Mouse (Mus musculus) ES-E14 (cell line): ENCODE results near the gene Kdm6a.

Experiments
- CHD2 ChIP-seq: IDR thresholded peaks from 2 replicates; pipeline ENCODE4 v1.6.1; 2014; ENCODE audit warnings: mild to moderate bottlenecking, low read depth, low read length, inconsistent platforms
- HCFC1 ChIP-seq: IDR thresholded peaks from 2 replicates; pipeline ENCODE4 v1.6.1; 2012; ENCODE audit warnings: low read length, inconsistent platforms, borderline replicate concordance; ENCODE audit not compliant: insufficient read depth
- MAFK ChIP-seq: IDR thresholded peaks from 2 replicates; pipeline ENCODE4 v1.6.1; 2014; ENCODE audit warnings: mild to moderate bottlenecking, low read depth, low read length, inconsistent platforms; ENCODE audit not compliant: insufficient read depth
- ZC3H11A ChIP-seq: IDR thresholded peaks from 2 replicates; pipeline ENCODE4 v1.6.1; 2012; ENCODE audit warnings: low read depth, mild to moderate bottlenecking, inconsistent platforms, low read length, borderline replicate concordance
- ZNF384 ChIP-seq: IDR thresholded peaks from 2 replicates; pipeline ENCODE4 v1.6.1; 2012; ENCODE audit warnings: low read depth, low read length, inconsistent platforms

DNA sequence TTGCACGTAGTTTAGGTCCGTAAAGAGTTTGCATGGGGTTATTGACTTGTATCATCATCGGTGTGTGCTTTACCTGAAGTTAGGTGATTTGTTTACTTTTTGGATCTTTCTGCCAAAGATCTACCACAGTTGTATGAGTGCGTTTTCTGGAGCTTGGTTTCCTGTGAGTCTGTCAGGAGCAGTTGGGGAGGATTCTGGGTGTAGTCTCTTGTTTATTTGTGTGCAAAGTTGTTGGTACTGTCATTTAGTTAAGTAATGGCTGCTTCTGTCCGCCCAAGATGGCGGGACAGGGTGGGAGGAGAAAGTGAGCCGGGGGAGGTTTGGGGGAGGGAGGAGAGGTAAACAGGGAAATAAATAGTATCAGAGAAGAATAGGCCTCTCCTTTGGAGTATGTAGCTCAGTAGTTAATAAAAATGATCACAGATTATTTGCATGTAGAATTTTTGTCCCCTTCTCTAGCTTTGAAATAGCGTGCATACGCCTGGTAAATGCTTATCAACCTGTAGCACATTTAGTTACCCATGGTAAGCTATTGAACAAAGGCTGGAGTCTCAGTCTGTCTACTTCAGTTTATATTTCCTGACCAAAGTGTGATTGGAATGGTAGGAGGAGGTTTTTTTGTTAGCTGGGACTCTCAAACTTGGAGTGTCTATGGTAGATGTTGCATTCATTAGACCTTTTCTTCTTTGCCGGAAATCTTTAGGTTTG is 1.7 kb downstream of the Kdm6a start:
- TF ChIP-seq CHD2 (no peak), ZC3H11A (no peak), HCFC1 (no peak), ZNF384 (no peak), MAFK (no peak)
